Mouse (Mus musculus) testis, adult 2 months (tissue): ENCODE data around the gene Golga7b. TPM values are rescaled to one million over a fixed set of nuclear protein-coding genes. Genes with fewer than 3 reads are reported as not detected.
A peak's percentile ranks its signal among the peaks of the same experiment; 100 is the strongest.

ENCODE experiments used
- H3K27ac ChIP-seq: fragments of 200-500 bp; 2 replicates; pipeline ENCODE4 v1.5.1; 2012; ENCODE audit warnings: low read depth, low read length; ENCODE audit not compliant: control insufficient read depth, insufficient read depth
- H3K27me3 ChIP-seq: fragments of 200-500 bp; 2 replicates; pipeline ENCODE4 v1.6.1; 2012; ENCODE audit warnings: mild to moderate bottlenecking, low read length, moderate library complexity; ENCODE audit not compliant: control insufficient read depth, insufficient read depth
- H3K36me3 ChIP-seq: fragments of 200-500 bp; 2 replicates; pipeline ENCODE4 v1.6.1; 2012; ENCODE audit warnings: mild to moderate bottlenecking, low read length; ENCODE audit not compliant: control insufficient read depth, insufficient read depth
- H3K4me1 ChIP-seq: fragments of 200-500 bp; 2 replicates; pipeline ENCODE4 v1.6.1; 2012; ENCODE audit warnings: low read length; ENCODE audit not compliant: control insufficient read depth, insufficient read depth
- H3K4me3 ChIP-seq: fragments of 200-500 bp; 2 replicates; pipeline ENCODE4 v1.5.1; 2012; ENCODE audit warnings: low read depth, mild to moderate bottlenecking, low read length, moderate library complexity, mixed read lengths; ENCODE audit not compliant: control insufficient read depth
- CTCF ChIP-seq: fragments of 200-500 bp; IDR thresholded peaks from 2 replicates; pipeline ENCODE4 v1.5.1; 2012; ENCODE audit warnings: low read depth, mild to moderate bottlenecking, inconsistent platforms, low read length, moderate library complexity; ENCODE audit not compliant: control insufficient read depth, insufficient read depth, insufficient replicate concordance
- POLR2A ChIP-seq: fragments of 200-500 bp; IDR thresholded peaks from 2 replicates; pipeline ENCODE4 v1.6.1; 2012; ENCODE audit warnings: low read depth, mild to moderate bottlenecking, inconsistent platforms, low read length, moderate library complexity; ENCODE audit not compliant: control insufficient read depth
- polyA plus RNA-seq: library from polyadenylated mRNA; depleted of rRNA; stranded (reverse); fragments of >200 nt; gene quantifications from 2 replicates; pipeline ENCODE4 v1.2.3, GENCODE M21; 2012

The Golga7b gene
- polyA plus RNA-seq, 1 experiment: 6.7 TPM

DNA sequence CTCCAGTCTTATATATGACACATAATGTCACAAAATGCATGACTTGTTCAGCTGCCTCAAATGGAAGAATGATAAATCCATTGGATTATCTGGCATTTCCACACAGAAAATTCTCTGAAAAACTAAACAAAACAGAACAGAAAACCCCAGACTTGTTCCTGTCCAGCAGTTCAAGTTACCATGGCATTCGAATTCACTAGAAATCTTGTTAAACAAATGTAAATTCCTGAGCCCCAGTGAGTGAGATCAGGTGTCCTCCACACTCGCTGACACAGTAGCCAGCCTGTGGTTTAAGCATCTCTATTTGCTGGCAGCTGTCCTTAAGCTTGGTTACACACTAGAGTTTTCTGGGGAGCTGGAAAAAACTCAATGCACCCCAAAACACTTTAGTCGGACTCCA lies 16.1 kb downstream of the Golga7b start:
- Histone ChIP-seq H3K27ac (no peak overlapping the region), H3K4me1 (peaks cover 5% of the 10 kb centered on the region), H3K27me3 (no peaks in the 10 kb centered on the region), H3K4me3 (no peak overlapping the region), H3K36me3 (no peaks in the 10 kb centered on the region)
- TF ChIP-seq CTCF (no peak), POLR2A (no peak)

- no peak overlapping the region; the same call in 1 of the 2 replicates for H3K4me3 ChIP-seq
- H3K4me1 ChIP-seq: peaks cover 7% of the 10 kb centered on the region
- no peaks in the 10 kb centered on the region for H3K36me3 ChIP-seq
- H3K27me3 ChIP-seq: no peaks in the 10 kb centered on the region
- H3K27ac ChIP-seq: no peak overlapping the region
- TF ChIP-seq POLR2A (no peak), CTCF (no peak)
These were observed 21.0 kb downstream of the Golga7b start for GRCm38 (mm10) chr19:42268337-42268736.

DNA sequence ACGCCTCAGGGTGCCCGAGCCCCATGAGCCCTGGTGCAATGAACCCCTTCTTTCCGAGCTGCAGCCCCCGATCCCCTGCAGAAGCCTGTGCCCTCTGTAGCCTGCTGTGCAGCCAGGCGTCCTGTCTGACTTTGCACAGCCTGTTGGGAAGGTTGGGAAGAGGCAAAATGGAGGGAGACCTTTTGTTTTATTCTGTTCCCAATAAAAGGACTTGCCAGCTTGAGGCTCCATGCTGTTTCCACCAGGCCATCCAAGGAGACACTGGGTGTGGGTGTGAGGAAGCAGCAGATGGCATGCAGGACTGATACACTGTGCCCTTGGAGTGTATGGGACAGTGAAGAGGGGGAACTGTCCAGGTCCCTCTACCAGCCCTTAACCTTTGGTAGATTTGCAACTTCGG lies 22.7 kb downstream of the Golga7b start:
- Histone ChIP-seq H3K4me1 (peaks cover 7% of the 10 kb centered on the region), H3K4me3 (no peak overlapping the region), H3K27ac (no peak overlapping the region), H3K36me3 (no peaks in the 10 kb centered on the region), H3K27me3 (no peaks in the 10 kb centered on the region)
- TF ChIP-seq POLR2A (no peak), CTCF (no peak)

DNA sequence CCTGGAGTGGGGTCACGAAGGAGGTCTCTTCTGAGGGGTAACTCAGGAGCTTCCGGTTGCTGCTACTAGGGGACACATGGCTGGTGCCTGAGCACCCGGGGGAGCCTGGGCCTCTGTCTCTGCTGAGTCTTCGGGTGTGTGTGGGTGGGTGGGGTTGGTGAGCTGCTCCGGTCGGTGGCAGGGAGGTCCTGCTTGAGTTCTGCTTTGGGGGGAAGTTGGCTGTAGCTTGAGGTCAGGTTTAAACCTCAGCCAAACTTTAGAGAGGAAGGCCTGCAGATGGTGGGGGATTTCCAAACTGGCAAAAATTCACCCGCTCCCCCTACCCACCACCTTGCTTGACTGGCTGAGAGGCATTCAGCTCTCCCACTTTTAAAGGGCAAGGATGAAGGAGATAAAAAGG lies 23.8 kb downstream of the Golga7b start:
- no peak overlapping the region for H3K4me3 ChIP-seq
- no peaks in the 10 kb centered on the region for H3K36me3 ChIP-seq
- TF ChIP-seq POLR2A: no peak
- TF ChIP-seq CTCF: no peak
- no peaks in the 10 kb centered on the region for H3K27me3 ChIP-seq
- H3K4me1 ChIP-seq: peaks cover 7% of the 10 kb centered on the region
- H3K27ac ChIP-seq: no peak overlapping the region

DNA sequence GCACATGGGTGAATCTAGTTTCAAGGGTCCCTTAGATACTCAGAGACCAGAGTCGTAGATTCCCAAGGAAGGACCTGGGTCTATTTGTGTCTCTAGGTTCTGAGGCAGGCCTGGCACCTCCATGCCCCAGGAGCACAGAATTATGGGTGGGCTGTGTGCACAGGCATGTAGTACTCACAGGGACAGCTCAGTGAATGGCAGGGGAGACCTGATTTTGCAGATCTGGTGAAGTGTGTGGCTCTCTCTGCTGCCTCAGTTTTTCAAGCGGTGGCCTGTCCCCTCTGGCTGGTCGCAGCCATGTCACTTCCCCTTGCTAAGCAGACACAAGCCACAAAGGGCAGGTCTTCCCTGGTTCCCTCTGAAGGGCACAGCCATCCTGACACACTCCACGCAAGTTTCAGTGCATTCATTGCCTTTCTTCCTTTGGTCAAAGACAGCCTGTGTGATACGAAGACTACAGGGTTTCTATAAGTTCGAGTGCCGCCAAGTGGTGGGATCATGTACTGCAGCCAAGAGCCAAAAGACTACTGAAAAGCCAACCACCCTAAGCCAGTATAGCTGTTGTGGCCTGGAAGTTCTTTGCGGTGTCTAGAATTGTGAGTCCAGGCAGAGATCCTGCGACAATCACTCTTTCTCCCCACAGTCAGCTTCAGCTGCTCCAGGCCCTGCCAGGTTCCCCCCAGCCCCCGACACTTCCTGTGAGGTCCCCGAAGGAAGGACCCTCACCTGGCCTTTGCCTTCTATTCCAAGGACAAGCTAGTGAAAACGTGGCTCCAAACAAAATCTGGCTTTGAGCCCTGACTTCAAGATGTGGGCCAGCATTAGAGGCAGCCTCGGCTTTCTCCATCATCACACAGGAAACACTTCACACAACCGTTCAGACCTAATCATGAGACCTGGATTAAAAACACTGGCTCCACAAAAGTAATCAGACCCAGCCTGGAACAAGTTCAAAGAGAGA lies 24.9 kb downstream of the Golga7b start:
- Histone ChIP-seq H3K4me3 (no peak overlapping the region), H3K4me1 (peaks cover 7% of the 10 kb centered on the region), H3K27ac (no peak overlapping the region), H3K36me3 (no peaks in the 10 kb centered on the region), H3K27me3 (no peaks in the 10 kb centered on the region)
- TF ChIP-seq CTCF (0 out of 2 replicates have a peak, but pooled peaks have one; percentile 43), POLR2A (no peak)

- H3K27ac ChIP-seq: no peak overlapping the region
- H3K4me1 ChIP-seq: no peaks in the 10 kb centered on the region
- no peak for TF ChIP-seq CTCF
- TF ChIP-seq POLR2A: no peak
- H3K27me3 ChIP-seq: no peaks in the 10 kb centered on the region
- H3K4me3 ChIP-seq: no peak overlapping the region
- H3K36me3 ChIP-seq: no peaks in the 10 kb centered on the region
These were observed 29.9 kb downstream of the Golga7b start for GRCm38 (mm10) chr19:42277288-42277687.

GRCm38 (mm10) chr19:42278461-42278860 lies 31.1 kb downstream of the Golga7b start:
- TF ChIP-seq CTCF (no peak), POLR2A (no peak)
- no peaks in the 10 kb centered on the region for H3K4me1 ChIP-seq
- H3K4me3 ChIP-seq: no peak overlapping the region
- H3K36me3 ChIP-seq: no peaks in the 10 kb centered on the region
- H3K27ac ChIP-seq: no peak overlapping the region
- no peaks in the 10 kb centered on the region for H3K27me3 ChIP-seq
